Mouse (Mus musculus) liver, embryonic 12.5 days (tissue): Measurements from ENCODE around the gene Ide. TPM values are rescaled to one million over a fixed set of nuclear protein-coding genes. Genes with fewer than 3 reads are reported as not detected.
A peak's percentile ranks its signal among the peaks of the same experiment; 100 is the strongest.
"Not testable (repeated sequence)": the region's sequence is repeated elsewhere in the genome, so short reads cannot be mapped to it uniquely, and the experiment has no call there.

Source experiments
- ATAC-seq: fragments of 200-750 bp; cut with Nextera tagmentation; 2 replicates; pipeline ENCODE4 v1.8.0; 2017; ENCODE audit warnings: moderate number of reproducible peaks, mild to moderate bottlenecking, moderate library complexity
- H3K27ac ChIP-seq: fragments of 300-500 bp; sonication (generic); 2 replicates; pipeline ENCODE4 v1.5.1; 2016; ENCODE audit warnings: mild to moderate bottlenecking
- H3K27me3 ChIP-seq: fragments of 300-500 bp; sonication (generic); replicated peaks from 2 replicates; pipeline ENCODE4 v1.6.1; 2016; ENCODE audit warnings: mild to moderate bottlenecking, moderate library complexity
- H3K36me3 ChIP-seq: fragments of 300-500 bp; sonication (generic); 2 replicates; pipeline ENCODE4 v1.6.1; 2016; ENCODE audit warnings: mild to moderate bottlenecking, moderate library complexity
- H3K4me1 ChIP-seq: fragments of 300-500 bp; sonication (generic); 2 replicates; pipeline ENCODE4 v1.6.1; 2016
- H3K4me2 ChIP-seq: fragments of 300-500 bp; sonication (generic); 2 replicates; pipeline ENCODE4 v1.6.1; 2016; ENCODE audit warnings: mild to moderate bottlenecking, moderate library complexity
- H3K4me3 ChIP-seq: fragments of 300-500 bp; sonication (generic); 2 replicates; pipeline ENCODE4 v1.5.1; 2016; ENCODE audit warnings: mild to moderate bottlenecking, moderate library complexity
- H3K9ac ChIP-seq: fragments of 300-500 bp; sonication (generic); 2 replicates; pipeline ENCODE4 v1.6.1; 2016; ENCODE audit warnings: mild to moderate bottlenecking, moderate library complexity
- H3K9me3 ChIP-seq: fragments of 300-500 bp; sonication (generic); replicated peaks from 2 replicates; pipeline ENCODE4 v1.6.1; 2016; ENCODE audit warnings: mild to moderate bottlenecking, moderate library complexity
- WGBS: fragments of 180-500 bp; shearing (Covaris S2); methylation state at CpG from one replicate; pipeline ENCODE4 v1.1.7; 2016; ENCODE audit not compliant: insufficient replicate concordance; 5-methylcytosine and 5-hydroxymethylcytosine counted together
- polyA plus RNA-seq: library from polyadenylated mRNA; unstranded; fragments of >200 nt; fragmentation: Nextera tagmentation; extraction: Ambion mirVana; gene quantifications from 2 replicates; pipeline ENCODE4 v1.2.1, GENCODE M21; 2016

Gene Ide
- polyA plus RNA-seq, 1 experiment from 2014 or later, result 54.2 TPM

DNA sequence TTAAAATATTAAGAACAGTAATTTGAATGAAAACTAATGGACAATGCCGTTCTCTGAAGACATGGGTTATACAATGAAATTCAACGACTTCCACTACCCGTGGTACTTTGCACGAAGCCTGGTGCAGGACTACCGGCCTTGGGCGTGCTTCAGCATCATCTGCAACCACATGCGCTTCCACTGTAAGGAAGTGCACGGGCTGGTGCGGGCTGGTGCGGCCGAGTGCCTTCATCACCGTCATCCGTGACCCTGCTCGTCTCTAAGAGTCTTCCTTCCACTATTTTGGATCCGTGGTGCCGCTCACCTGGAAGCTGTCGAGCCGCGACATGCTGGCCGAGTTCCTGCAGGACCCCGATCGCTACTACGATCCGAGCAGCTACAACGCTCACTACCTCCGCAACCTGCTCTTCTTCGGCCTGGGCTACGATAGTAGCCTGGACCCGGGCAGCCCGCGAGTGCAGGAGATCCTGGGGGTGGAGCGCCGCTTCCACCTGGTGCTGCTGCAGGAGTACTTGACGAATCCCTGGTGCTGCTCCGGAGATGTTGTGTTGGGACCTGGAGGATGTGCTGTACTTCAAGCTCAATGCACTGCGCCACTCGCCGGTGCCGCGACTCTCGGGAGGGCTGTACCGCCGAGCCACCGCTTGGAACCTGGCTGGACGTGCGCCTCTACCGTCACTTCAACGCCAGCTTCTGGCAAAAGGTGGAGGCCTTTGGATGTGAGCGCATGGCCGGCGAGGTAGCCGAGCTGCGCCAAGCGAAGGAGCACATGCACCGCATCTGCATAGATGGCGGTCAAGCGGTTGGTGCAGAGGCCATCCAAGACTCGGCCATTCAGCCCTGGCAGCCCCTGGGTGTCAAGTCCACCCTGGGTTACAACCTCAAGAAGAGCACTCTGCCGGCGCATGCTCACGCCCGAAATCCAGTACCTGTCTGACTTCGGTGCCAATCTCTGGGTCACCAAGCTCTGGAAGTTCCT lies 103.8 kb downstream of the Ide start:
- peak overlapping the region; percentile 84 for H3K9ac ChIP-seq
- peaks cover 83% of the 10 kb centered on the region for H3K4me1 ChIP-seq
- peak overlapping the region; percentile 69 for H3K4me3 ChIP-seq

DNA sequence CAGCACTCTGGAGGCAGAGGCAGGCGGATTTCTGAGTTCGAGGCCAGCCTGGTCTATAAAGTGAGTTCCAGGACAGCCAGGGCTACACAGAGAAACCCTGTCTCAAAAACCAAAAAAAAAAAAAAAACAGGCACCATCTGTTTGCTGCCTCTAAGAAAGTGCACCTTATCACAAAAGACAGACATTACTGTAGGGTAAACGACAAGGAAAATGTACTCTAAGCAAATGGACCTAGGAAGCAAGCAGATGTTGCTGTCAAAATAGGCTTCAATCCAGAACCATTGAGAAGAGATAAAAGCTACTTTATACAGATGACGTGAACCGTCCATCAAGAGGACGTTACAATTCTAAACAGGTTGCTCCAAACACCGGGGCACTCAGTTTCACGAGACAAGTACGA lies 105.1 kb downstream of the Ide start:
- H3K27me3 ChIP-seq, result peaks cover 28% of the 10 kb centered on the region
- peak overlapping the region; percentile 86 for H3K4me2 ChIP-seq
- peaks cover 78% of the 10 kb centered on the region for H3K4me1 ChIP-seq
- not testable (repeated sequence) for H3K36me3 ChIP-seq, H3K9me3 ChIP-seq
- 31% methylated on average over 9 of the region's 9 CpGs for WGBS
- H3K27ac ChIP-seq, result peak overlapping the region; percentile 99
- peak overlapping the region; percentile 61 for H3K9ac ChIP-seq
- peak overlapping the region; percentile 69 for H3K4me3 ChIP-seq
- peak; percentile 72 for ATAC-seq

More for the DNA sequence above, 103.8 kb downstream of the Ide start:
- peaks cover 28% of the 10 kb centered on the region for H3K27me3 ChIP-seq
- H3K4me2 ChIP-seq, result peak overlapping the region; percentile 86
- H3K36me3 ChIP-seq, result no peaks in the 10 kb centered on the region
- H3K27ac ChIP-seq, result peak overlapping the region; percentile 99
- no peaks in the 10 kb centered on the region for H3K9me3 ChIP-seq
- 8% methylated on average over 63 of the region's 63 CpGs for whole genome bisulfite sequencing
- peak; percentile 37 for ATAC-seq

- 45% methylated on average over 6 of the region's 6 CpGs for WGBS
- H3K27me3 ChIP-seq, result no peaks in the 10 kb centered on the region
- H3K27ac ChIP-seq, result peak overlapping the region; percentile 65
- H3K9me3 ChIP-seq, result no peaks in the 10 kb centered on the region
- no peak overlapping the region for H3K9ac ChIP-seq
- ATAC-seq, result peak; percentile 74; the same call in 1 of the 2 replicates
- no peak overlapping the region for H3K4me2 ChIP-seq
- H3K36me3 ChIP-seq, result peaks cover 55% of the 10 kb centered on the region
- H3K4me1 ChIP-seq, result peaks cover 39% of the 10 kb centered on the region
- H3K4me3 ChIP-seq, result no peak overlapping the region
These were observed 112.3 kb downstream of the Ide start for GRCm38 (mm10) chr19:37225197-37225862.

Other genes starting within 250 kb of the Ide start
- 159 and 164 TPM in 2 replicates for gene March5, start 130.3 kb downstream of the Ide start, polyA plus RNA-seq
- gene Cpeb3, start 129.3 kb downstream of the Ide start, polyA plus RNA-seq, result 2.6 and 3.2 TPM in 2 replicates
- gene Kif11, start 38.6 kb upstream of the Ide start, polyA plus RNA-seq, result 69.1 and 69.8 TPM in 2 replicates
- gene Hhex, start 97.0 kb upstream of the Ide start, polyA plus RNA-seq, result 38.9 and 39.8 TPM in 2 replicates
- 45.1 and 47.0 TPM in 2 replicates for gene Exoc6, start 212.6 kb upstream of the Ide start, polyA plus RNA-seq